Mouse (Mus musculus) forebrain, embryonic 14.5 days (tissue): Measurements from ENCODE around the gene Pdzk1ip1. TPM values are rescaled to one million over a fixed set of nuclear protein-coding genes. Genes with fewer than 3 reads are reported as not detected.

Experiments
- ATAC-seq: fragments of 200-750 bp; cut with Nextera tagmentation; 2 replicates; pipeline ENCODE4 v1.8.0; 2017; ENCODE audit warnings: mild to moderate bottlenecking, moderate library complexity
- DNase-seq: peaks from one replicate; pipeline ENCODE4 v3.0.0-alpha.2; 2015; ENCODE audit warnings: low spot score
- H3K27ac ChIP-seq: fragments of 300-500 bp; sonication (generic); 2 replicates; pipeline ENCODE4 v1.5.1; 2014; ENCODE audit warnings: low read depth, mild to moderate bottlenecking, control low read depth, low read length, moderate library complexity
- H3K27me3 ChIP-seq: fragments of 300-500 bp; sonication (generic); replicated peaks from 2 replicates; pipeline ENCODE4 v1.6.1; 2014; ENCODE audit warnings: low read length, control low read depth, mixed read lengths; ENCODE audit not compliant: control insufficient read depth, insufficient read depth
- H3K36me3 ChIP-seq: fragments of 300-500 bp; sonication (generic); 2 replicates; pipeline ENCODE4 v1.6.1; 2014; ENCODE audit warnings: low read length, control low read depth; ENCODE audit not compliant: control insufficient read depth, insufficient read depth
- H3K4me1 ChIP-seq: fragments of 300-500 bp; sonication (generic); 2 replicates; pipeline ENCODE4 v1.6.1; 2014; ENCODE audit warnings: antibody characterized with exemption, low read length, control low read depth; ENCODE audit not compliant: control insufficient read depth, insufficient read depth
- H3K4me2 ChIP-seq: fragments of 300-500 bp; sonication (generic); 2 replicates; pipeline ENCODE4 v1.6.1; 2014; ENCODE audit warnings: mild to moderate bottlenecking, control low read depth, low read length
- H3K4me3 ChIP-seq: fragments of 300-500 bp; sonication (generic); 2 replicates; pipeline ENCODE4 v1.5.1; 2014; ENCODE audit warnings: low read depth, low read length, control low read depth
- H3K9ac ChIP-seq: fragments of 300-500 bp; sonication (generic); 2 replicates; pipeline ENCODE4 v1.6.1; 2014; ENCODE audit warnings: mild to moderate bottlenecking, low read length, control low read depth, moderate library complexity
- H3K9me3 ChIP-seq: fragments of 300-500 bp; sonication (generic); replicated peaks from 2 replicates; pipeline ENCODE4 v1.6.1; 2016; ENCODE audit warnings: low read length, control low read depth, mixed read lengths; ENCODE audit not compliant: control insufficient read depth
- WGBS: fragments of 180-500 bp; shearing (Covaris S2); extraction: QIAGEN DNeasy Blood & Tissue Kit; methylation state at CpG from one replicate; pipeline ENCODE4 v1.1.7; 2014; 5-methylcytosine and 5-hydroxymethylcytosine counted together
- polyA plus RNA-seq: library from polyadenylated mRNA; unstranded; fragments of >200 nt; fragmentation: Nextera tagmentation; extraction: Ambion mirVana; gene quantifications from 2 replicates; pipeline ENCODE4 v1.2.1, GENCODE M21; 2014

Pdzk1ip1 gene
- polyA plus RNA-seq, 1 experiment from 2014 or later: 0.65 TPM

- 13% methylated on average over 11 of the region's 11 CpGs for WGBS
- peaks cover 21% of the 10 kb centered on the region for H3K27me3 ChIP-seq
- H3K4me1 ChIP-seq: peaks cover 4% of the 10 kb centered on the region; the same call in 1 of the 2 replicates
- no peaks in the 10 kb centered on the region for H3K36me3 ChIP-seq
- no peak overlapping the region for H3K9ac ChIP-seq
- H3K4me3 ChIP-seq: peak overlapping the region; percentile 33; the same call in 1 of the 2 replicates
- ATAC-seq (peak; percentile 42; the same call in 1 of the 2 replicates), DNase-seq (no peak)
- no peaks in the 10 kb centered on the region for H3K9me3 ChIP-seq
- H3K27ac ChIP-seq: no peak overlapping the region
- peak overlapping the region; percentile 69 for H3K4me2 ChIP-seq
Measured at GRCm38 (mm10) chr4:115096435-115097145, 8.1 kb downstream of the Pdzk1ip1 start.

GRCm38 (mm10) chr4:115097146-115097496 is 8.6 kb downstream of the Pdzk1ip1 start:
- H3K9ac ChIP-seq: no peak overlapping the region
- H3K4me2 ChIP-seq: peak overlapping the region; percentile 33
- ATAC-seq (no peak), DNase-seq (peak; percentile 37)
- no peak overlapping the region for H3K4me3 ChIP-seq
- H3K4me1 ChIP-seq: peaks cover 4% of the 10 kb centered on the region; the same call in 1 of the 2 replicates
- H3K27ac ChIP-seq: no peak overlapping the region
- H3K36me3 ChIP-seq: no peaks in the 10 kb centered on the region
- peaks cover 21% of the 10 kb centered on the region for H3K27me3 ChIP-seq
- WGBS: under 1% methylated on average over 6 of the region's 6 CpGs
- H3K9me3 ChIP-seq: no peaks in the 10 kb centered on the region

- WGBS: 37% methylated on average over 6 of the region's 6 CpGs
- H3K27me3 ChIP-seq: peaks cover 4% of the 10 kb centered on the region; the same call in 1 of the 2 replicates
- H3K27ac ChIP-seq: no peak overlapping the region
- H3K4me3 ChIP-seq: no peak overlapping the region
- H3K9ac ChIP-seq: no peak overlapping the region
- peak; percentile 90 for DNase-seq
- no peaks in the 10 kb centered on the region for H3K9me3 ChIP-seq
- no peak overlapping the region for H3K4me2 ChIP-seq
- peak; percentile 82; the same call in 1 of the 2 replicates for ATAC-seq
- H3K4me1 ChIP-seq: no peaks in the 10 kb centered on the region
- no peaks in the 10 kb centered on the region for H3K36me3 ChIP-seq
Measured at GRCm38 (mm10) chr4:115101682-115102081, 13.2 kb downstream of the Pdzk1ip1 start.

- Histone ChIP-seq H3K4me1 (no peaks in the 10 kb centered on the region), H3K4me3 (no peak overlapping the region), H3K9me3 (no peaks in the 10 kb centered on the region), H3K36me3 (no peaks in the 10 kb centered on the region), H3K4me2 (no peak overlapping the region), H3K9ac (no peak overlapping the region), H3K27me3 (no peaks in the 10 kb centered on the region), H3K27ac (no peak overlapping the region)
- 57% methylated on average over 4 of the region's 4 CpGs for WGBS
- DNase-seq (no peak), ATAC-seq (no peak)
Measured at GRCm38 (mm10) chr4:115103510-115103909, 15.0 kb downstream of the Pdzk1ip1 start.

- Histone ChIP-seq H3K27ac (no peak overlapping the region), H3K4me3 (no peak overlapping the region), H3K4me1 (no peaks in the 10 kb centered on the region), H3K27me3 (0 out of 2 replicates have a peak, but pooled peaks cover 2% of the 10 kb centered on the region), H3K36me3 (no peaks in the 10 kb centered on the region), H3K9ac (no peak overlapping the region), H3K4me2 (no peak overlapping the region), H3K9me3 (no peaks in the 10 kb centered on the region)
- WGBS: 73% methylated on average over 2 of the region's 2 CpGs
- no peak for DNase-seq
- ATAC-seq: no peak
Measured at GRCm38 (mm10) chr4:115111167-115111566, 22.7 kb downstream of the Pdzk1ip1 start.

- 11% methylated on average over 5 of the region's 5 CpGs for WGBS
- no peaks in the 10 kb centered on the region for H3K4me1 ChIP-seq
- no peak for DNase-seq
- no peak overlapping the region for H3K4me2 ChIP-seq
- no peak overlapping the region for H3K9ac ChIP-seq
- 0 out of 2 replicates have a peak, but pooled peaks cover 2% of the 10 kb centered on the region for H3K27me3 ChIP-seq
- no peaks in the 10 kb centered on the region for H3K9me3 ChIP-seq
- no peak for ATAC-seq
- no peak overlapping the region for H3K27ac ChIP-seq
- no peak overlapping the region for H3K4me3 ChIP-seq
- H3K36me3 ChIP-seq: no peaks in the 10 kb centered on the region
Measured at GRCm38 (mm10) chr4:115113266-115113665, 24.8 kb downstream of the Pdzk1ip1 start.

- no peaks in the 10 kb centered on the region for H3K9me3 ChIP-seq
- H3K4me1 ChIP-seq: no peaks in the 10 kb centered on the region
- no peaks in the 10 kb centered on the region for H3K27me3 ChIP-seq
- no peak overlapping the region for H3K9ac ChIP-seq
- H3K27ac ChIP-seq: no peak overlapping the region
- H3K4me2 ChIP-seq: no peak overlapping the region
- no peak for ATAC-seq
- DNase-seq: no peak
- H3K4me3 ChIP-seq: no peak overlapping the region
- H3K36me3 ChIP-seq: no peaks in the 10 kb centered on the region
- 82% methylated on average over 3 of the region's 3 CpGs for WGBS
Measured at GRCm38 (mm10) chr4:115119642-115120041, 31.1 kb downstream of the Pdzk1ip1 start.

- Histone ChIP-seq H3K4me3 (no peak overlapping the region), H3K27me3 (no peaks in the 10 kb centered on the region), H3K9me3 (no peaks in the 10 kb centered on the region), H3K4me2 (no peak overlapping the region), H3K36me3 (no peaks in the 10 kb centered on the region), H3K4me1 (no peaks in the 10 kb centered on the region), H3K27ac (no peak overlapping the region), H3K9ac (no peak overlapping the region)
- no peak for ATAC-seq
- 76% methylated on average over 2 of the region's 2 CpGs for WGBS
- DNase-seq: no peak
Measured at GRCm38 (mm10) chr4:115121162-115121561, 32.7 kb downstream of the Pdzk1ip1 start.

GRCm38 (mm10) chr4:115121608-115122007 is 33.1 kb downstream of the Pdzk1ip1 start:
- no peaks in the 10 kb centered on the region for H3K36me3 ChIP-seq
- H3K4me2 ChIP-seq: no peak overlapping the region
- H3K27me3 ChIP-seq: no peaks in the 10 kb centered on the region
- no peak overlapping the region for H3K9ac ChIP-seq
- H3K4me1 ChIP-seq: no peaks in the 10 kb centered on the region
- no peaks in the 10 kb centered on the region for H3K9me3 ChIP-seq
- DNase-seq (no peak), ATAC-seq (no peak)
- 90% methylated on average over 5 of the region's 5 CpGs for WGBS
- H3K27ac ChIP-seq: no peak overlapping the region
- no peak overlapping the region for H3K4me3 ChIP-seq
